Mouse (Mus musculus): ENCODE results near the gene Sipa1l1.

GRCm38 (mm10) chr12:82173623-82174022, 4.5 kb downstream of the Sipa1l1 start:
- no peak for TF ChIP-seq CTCF (IDR thresholded peaks at IDR 0.05; ENCODE audit: low read depth)
- no peak for TF ChIP-seq EP300 (IDR thresholded peaks at IDR 0.05; ENCODE audit: low read depth)
